Mouse (Mus musculus) yolk sac, embryonic 10.5 days (tissue): ENCODE measurements around the gene Calm2.

Experiments
- DNase-seq: peaks from one replicate; pipeline ENCODE4 v3.0.0-alpha.2; 2017; ENCODE audit warnings: low spot score

Gene Calm2

GRCm38 (mm10) chr17:87391242-87391641 lies 55.5 kb downstream of the Calm2 start:
- no peak for DNase-seq

- no peak for DNase-seq
Observed at GRCm38 (mm10) chr17:87387068-87387467, 59.7 kb downstream of the Calm2 start.

- no peak for DNase-seq
Observed at GRCm38 (mm10) chr17:87385835-87386234, 60.9 kb downstream of the Calm2 start.
